Mouse (Mus musculus): ENCODE data around the gene Dnajb14. TPM values are rescaled to one million over a fixed set of nuclear protein-coding genes. Genes with fewer than 3 reads are reported as not detected.
"Not testable (repeated sequence)": the region's sequence is repeated elsewhere in the genome, so short reads cannot be mapped to it uniquely, and the experiment has no call there.

Dnajb14 gene
- polyA plus RNA-seq, 1 experiment from 2014 or later: 11.1 TPM

GRCm38 (mm10) chr3:137951819-137952218 lies 84.3 kb downstream of the Dnajb14 start:
- 17% methylated on average over 7 of the region's 7 CpGs for WGBS
- no peaks in the 10 kb centered on the region for H3K27me3 ChIP-seq (ENCODE audit: insufficient read depth, poor library complexity, severe bottlenecking)
- H3K9me3 ChIP-seq: no peaks in the 10 kb centered on the region
- H3K4me3 ChIP-seq: no peak overlapping the region
- H3K36me3 ChIP-seq: no peaks in the 10 kb centered on the region
- no peak for DNase-seq (ENCODE audit: low spot score)
- peaks cover 31% of the 10 kb centered on the region for H3K4me1 ChIP-seq
- H3K27ac ChIP-seq: peak overlapping the region; percentile 71

GRCm38 (mm10) chr3:137952225-137952913 lies 84.9 kb downstream of the Dnajb14 start:
- H3K36me3 ChIP-seq: no peaks in the 10 kb centered on the region
- no peak overlapping the region for H3K4me3 ChIP-seq
- H3K27ac ChIP-seq: peak overlapping the region; percentile 71
- 56% methylated on average over 4 of the region's 4 CpGs for WGBS
- H3K9me3 ChIP-seq: no peaks in the 10 kb centered on the region
- H3K4me1 ChIP-seq: peaks cover 31% of the 10 kb centered on the region
- no peak for DNase-seq (ENCODE audit: low spot score)
- no peaks in the 10 kb centered on the region for H3K27me3 ChIP-seq (ENCODE audit: insufficient read depth, poor library complexity, severe bottlenecking)

GRCm38 (mm10) chr3:137952914-137953880 lies 85.7 kb downstream of the Dnajb14 start:
- Histone ChIP-seq H3K27ac (peak overlapping the region; percentile 71), H3K9me3 (no peaks in the 10 kb centered on the region), H3K27me3 (ENCODE audit: insufficient read depth, poor library complexity, severe bottlenecking) (no peaks in the 10 kb centered on the region), H3K4me1 (peaks cover 35% of the 10 kb centered on the region), H3K4me3 (no peak overlapping the region), H3K36me3 (no peaks in the 10 kb centered on the region)
- WGBS: 41% methylated on average over 14 of the region's 14 CpGs
- peak; percentile 92 for DNase-seq (ENCODE audit: low spot score)

- Histone ChIP-seq H3K9me3 (no peaks in the 10 kb centered on the region), H3K36me3 (no peaks in the 10 kb centered on the region), H3K4me3 (no peak overlapping the region), H3K27ac (no peak overlapping the region), H3K4me1 (peaks cover 30% of the 10 kb centered on the region), H3K27me3 (ENCODE audit: insufficient read depth, poor library complexity, severe bottlenecking) (no peaks in the 10 kb centered on the region)
- WGBS: 61% methylated on average over 23 of the region's 23 CpGs
- DNase-seq (ENCODE audit: low spot score): no peak
Measured at GRCm38 (mm10) chr3:137954256-137954916, 86.9 kb downstream of the Dnajb14 start.

- peak; percentile 82 for DNase-seq (ENCODE audit: low spot score)
- Histone ChIP-seq H3K4me1 (peaks cover 27% of the 10 kb centered on the region), H3K4me3 (peak overlapping the region; percentile 45), H3K36me3 (no peaks in the 10 kb centered on the region), H3K27me3 (ENCODE audit: insufficient read depth, poor library complexity, severe bottlenecking) (no peaks in the 10 kb centered on the region), H3K27ac (peak overlapping the region; percentile 67), H3K9me3 (no peaks in the 10 kb centered on the region)
- WGBS: 21% methylated on average over 16 of the region's 16 CpGs
Measured at GRCm38 (mm10) chr3:137955560-137956081, 88.1 kb downstream of the Dnajb14 start.

GRCm38 (mm10) chr3:137957864-137958263 lies 90.4 kb downstream of the Dnajb14 start:
- Histone ChIP-seq H3K27me3 (ENCODE audit: insufficient read depth, poor library complexity, severe bottlenecking) (no peaks in the 10 kb centered on the region), H3K27ac (no peak overlapping the region), H3K9me3 (no peaks in the 10 kb centered on the region), H3K4me1 (peaks cover 20% of the 10 kb centered on the region), H3K4me3 (no peak overlapping the region), H3K36me3 (no peaks in the 10 kb centered on the region)
- no peak for DNase-seq (ENCODE audit: low spot score)
- 52% methylated on average over 9 of the region's 9 CpGs for WGBS

GRCm38 (mm10) chr3:137958352-137958751 lies 90.9 kb downstream of the Dnajb14 start:
- DNase-seq (ENCODE audit: low spot score): no peak
- Histone ChIP-seq H3K4me1 (peaks cover 15% of the 10 kb centered on the region), H3K4me3 (no peak overlapping the region), H3K27ac (no peak overlapping the region), H3K36me3 (no peaks in the 10 kb centered on the region), H3K9me3 (no peaks in the 10 kb centered on the region), H3K27me3 (ENCODE audit: insufficient read depth, poor library complexity, severe bottlenecking) (no peaks in the 10 kb centered on the region)
- WGBS: 89% methylated on average over 4 of the region's 4 CpGs

GRCm38 (mm10) chr3:137959456-137959855 lies 92.0 kb downstream of the Dnajb14 start:
- Histone ChIP-seq H3K9me3 (no peaks in the 10 kb centered on the region), H3K27ac (no peak overlapping the region), H3K4me3 (no peak overlapping the region), H3K27me3 (ENCODE audit: insufficient read depth, poor library complexity, severe bottlenecking) (no peaks in the 10 kb centered on the region), H3K36me3 (no peaks in the 10 kb centered on the region), H3K4me1 (peaks cover 12% of the 10 kb centered on the region; the same call in 1 of the 2 replicates)
- WGBS: 70% methylated on average over 4 of the region's 4 CpGs
- no peak for DNase-seq (ENCODE audit: low spot score)

GRCm38 (mm10) chr3:137961736-137962385 lies 94.4 kb downstream of the Dnajb14 start:
- H3K27ac ChIP-seq: 0 out of 2 replicates have a peak overlapping the region, but pooled peaks have one; percentile 23
- 48% methylated on average over 8 of the region's 8 CpGs for WGBS
- DNase-seq (ENCODE audit: low spot score): no peak
- no peak overlapping the region for H3K4me3 ChIP-seq
- no peaks in the 10 kb centered on the region for H3K27me3 ChIP-seq (ENCODE audit: insufficient read depth, poor library complexity, severe bottlenecking)
- H3K4me1 ChIP-seq: peaks cover 12% of the 10 kb centered on the region; the same call in 1 of the 2 replicates
- no peaks in the 10 kb centered on the region for H3K36me3 ChIP-seq
- H3K9me3 ChIP-seq: no peaks in the 10 kb centered on the region

- DNase-seq (ENCODE audit: low spot score): no peak
- Histone ChIP-seq H3K4me3 (no peak overlapping the region), H3K27me3 (ENCODE audit: insufficient read depth, poor library complexity, severe bottlenecking) (no peaks in the 10 kb centered on the region), H3K9me3 (no peaks in the 10 kb centered on the region), H3K36me3 (no peaks in the 10 kb centered on the region), H3K27ac (no peak overlapping the region), H3K4me1 (peaks cover 15% of the 10 kb centered on the region)
- 69% methylated on average over 8 of the region's 8 CpGs for WGBS
Measured at GRCm38 (mm10) chr3:137963508-137963907, 96.0 kb downstream of the Dnajb14 start.

GRCm38 (mm10) chr3:137964014-137964413 lies 96.5 kb downstream of the Dnajb14 start:
- H3K27me3 ChIP-seq (ENCODE audit: insufficient read depth, poor library complexity, severe bottlenecking); H3K4me3 ChIP-seq; H3K9me3 ChIP-seq; DNase-seq (ENCODE audit: low spot score); H3K27ac ChIP-seq; H3K36me3 ChIP-seq: not testable (repeated sequence)
- peaks cover 20% of the 10 kb centered on the region for H3K4me1 ChIP-seq
- WGBS: 76% methylated on average over 1 of the region's 1 CpGs
